Mouse (Mus musculus): ENCODE data around the gene Inpp5k. TPM values are rescaled to one million over a fixed set of nuclear protein-coding genes. Genes with fewer than 3 reads are reported as not detected.

Gene Inpp5k
- polyA plus RNA-seq, 1 experiment from 2014 or later = 59.3 TPM

Other genes with a start within 250 kb of the Inpp5k start
- 24.3 and 44.3 TPM in 2 replicates for gene Serpinf1, start 208.3 kb upstream of the Inpp5k start, polyA plus RNA-seq (2015; fragmentation: Nextera tagmentation; extraction: Ambion mirVana)
- gene Serpinf2, start 191.4 kb upstream of the Inpp5k start, polyA plus RNA-seq (2015; fragmentation: Nextera tagmentation; extraction: Ambion mirVana) = not detected in 2 replicates
- gene Wdr81, start 176.3 kb upstream of the Inpp5k start, polyA plus RNA-seq (2015; fragmentation: Nextera tagmentation; extraction: Ambion mirVana) = 9.2 and 10.0 TPM in 2 replicates
- 1.4 and 1.6 TPM in 2 replicates for gene Tlcd2, start 169.3 kb upstream of the Inpp5k start, polyA plus RNA-seq (2015; fragmentation: Nextera tagmentation; extraction: Ambion mirVana)
- 54.8 and 58.5 TPM in 2 replicates for gene Prpf8, start 144.2 kb upstream of the Inpp5k start, polyA plus RNA-seq (2015; fragmentation: Nextera tagmentation; extraction: Ambion mirVana)
- gene Rilp, start 120.9 kb upstream of the Inpp5k start, polyA plus RNA-seq (2015; fragmentation: Nextera tagmentation; extraction: Ambion mirVana) = 1.2 and 1.3 TPM in 2 replicates
- 3.6 and 4.2 TPM in 2 replicates for gene Scarf1, start 117.4 kb upstream of the Inpp5k start, polyA plus RNA-seq (2015; fragmentation: Nextera tagmentation; extraction: Ambion mirVana)
- gene Slc43a2, start 99.3 kb upstream of the Inpp5k start, polyA plus RNA-seq (2015; fragmentation: Nextera tagmentation; extraction: Ambion mirVana) = 12.5 and 16.4 TPM in 2 replicates
- 86.1 and 90.2 TPM in 2 replicates for gene Pitpna, start 42.9 kb upstream of the Inpp5k start, polyA plus RNA-seq (2015; fragmentation: Nextera tagmentation; extraction: Ambion mirVana)
- gene Myo1c, start 19.5 kb downstream of the Inpp5k start, polyA plus RNA-seq (2015; fragmentation: Nextera tagmentation; extraction: Ambion mirVana) = 11.3 and 11.9 TPM in 2 replicates
- gene Crk, start 48.3 kb downstream of the Inpp5k start, polyA plus RNA-seq (2015; fragmentation: Nextera tagmentation; extraction: Ambion mirVana) = 130 and 142 TPM in 2 replicates
- gene Ywhae, start 101.9 kb downstream of the Inpp5k start, polyA plus RNA-seq (2015; fragmentation: Nextera tagmentation; extraction: Ambion mirVana) = 1,407 and 1,506 TPM in 2 replicates
- gene Doc2b, start 165.1 kb downstream of the Inpp5k start, polyA plus RNA-seq (2015; fragmentation: Nextera tagmentation; extraction: Ambion mirVana) = 2.3 and 3.0 TPM in 2 replicates